Mouse (Mus musculus): ENCODE measurements at regions not wholly inside any gene's neighbourhood (a gene's known extent, or its start where the extent isn't known, plus 50 kb on each side); places are given as distances from the start of the nearest gene placed in this dataset.

DNA sequence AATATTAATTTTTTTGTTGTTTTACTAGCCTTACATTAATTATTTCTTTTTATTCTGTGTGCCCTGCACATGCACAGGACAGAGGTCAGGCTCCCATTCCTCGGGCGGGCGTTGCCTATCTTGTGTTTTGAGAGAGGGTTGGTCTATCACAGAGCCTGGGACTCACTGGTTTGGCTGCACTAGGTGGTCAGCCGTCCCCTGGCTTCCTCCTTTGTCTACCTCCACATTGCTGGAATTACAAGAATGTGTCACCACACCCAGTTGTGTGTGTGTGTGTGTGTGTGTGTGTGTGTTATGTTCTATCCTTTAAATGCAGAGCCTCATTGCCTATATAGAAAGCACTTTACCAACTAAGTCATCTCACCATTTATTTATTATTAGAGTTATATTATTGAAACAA is 478.5 kb downstream of the Zfp704 start:
- H3K4me1 ChIP-seq = no peaks in the 10 kb centered on the region
- 77% methylated on average over 4 of the region's 4 CpGs for WGBS
- no peaks in the 10 kb centered on the region for H3K27me3 ChIP-seq
- ATAC-seq = no peak
- no peak overlapping the region for H3K4me2 ChIP-seq
- H3K4me3 ChIP-seq = no peak overlapping the region
- H3K36me3 ChIP-seq (ENCODE audit: poor library complexity, severe bottlenecking) = no peaks in the 10 kb centered on the region
- no peak overlapping the region for H3K9ac ChIP-seq
- no peak overlapping the region for H3K27ac ChIP-seq
- no peaks in the 10 kb centered on the region for H3K9me3 ChIP-seq (replicated peaks)

DNA sequence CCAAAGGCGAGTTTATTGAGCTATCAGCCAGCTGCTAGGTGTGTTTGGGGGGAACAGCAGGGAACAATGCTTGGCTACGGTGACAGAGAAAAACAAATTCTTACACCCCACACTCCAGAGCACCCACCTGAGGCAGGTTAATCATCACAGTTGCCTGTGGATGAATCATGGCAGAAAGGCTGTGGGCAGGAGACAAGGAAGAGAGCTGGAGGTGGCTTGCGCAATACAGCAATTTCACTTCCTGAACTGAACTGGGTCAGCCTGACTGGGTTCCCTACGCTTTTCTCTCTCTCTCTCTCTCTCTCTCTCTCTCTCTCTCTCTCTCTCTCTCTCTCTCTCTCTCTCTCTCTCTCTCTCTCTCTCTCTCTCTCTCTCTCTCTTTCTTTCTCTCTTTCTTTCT is 481.5 kb downstream of the Zfp704 start:
- H3K36me3 ChIP-seq (ENCODE audit: poor library complexity, severe bottlenecking) = no peaks in the 10 kb centered on the region
- no peaks in the 10 kb centered on the region for H3K27me3 ChIP-seq
- H3K9ac ChIP-seq = no peak overlapping the region
- H3K4me1 ChIP-seq = no peaks in the 10 kb centered on the region
- no peak overlapping the region for H3K4me3 ChIP-seq
- H3K27ac ChIP-seq = no peak overlapping the region
- ATAC-seq = no peak
- H3K9me3 ChIP-seq (replicated peaks) = no peaks in the 10 kb centered on the region
- H3K4me2 ChIP-seq = no peak overlapping the region
- WGBS = 91% methylated on average over 4 of the region's 4 CpGs

- Histone ChIP-seq H3K36me3 (ENCODE audit: poor library complexity, severe bottlenecking) (no peaks in the 10 kb centered on the region), H3K27me3 (no peaks in the 10 kb centered on the region), H3K4me1 (no peaks in the 10 kb centered on the region), H3K4me2 (no peak overlapping the region), H3K27ac (no peak overlapping the region), H3K4me3 (no peak overlapping the region), H3K9me3 (replicated peaks) (no peaks in the 10 kb centered on the region), H3K9ac (no peak overlapping the region)
- WGBS = 65% methylated on average over 5 of the region's 5 CpGs
- ATAC-seq = peak; percentile 41; the same call in 1 of the 2 replicates
These were observed 486.8 kb downstream of the Zfp704 start for GRCm38 (mm10) chr3:9123079-9123478.

- H3K4me1 ChIP-seq = no peaks in the 10 kb centered on the region
- 92% methylated on average over 3 of the region's 3 CpGs for WGBS
- no peak for ATAC-seq
- no peaks in the 10 kb centered on the region for H3K9me3 ChIP-seq (replicated peaks)
- no peaks in the 10 kb centered on the region for H3K36me3 ChIP-seq (ENCODE audit: poor library complexity, severe bottlenecking)
- no peak overlapping the region for H3K4me3 ChIP-seq
- no peaks in the 10 kb centered on the region for H3K27me3 ChIP-seq
- H3K27ac ChIP-seq = no peak overlapping the region
- H3K4me2 ChIP-seq = no peak overlapping the region
- no peak overlapping the region for H3K9ac ChIP-seq
These were observed 492.0 kb downstream of the Zfp704 start for GRCm38 (mm10) chr3:9117913-9118312.

DNA sequence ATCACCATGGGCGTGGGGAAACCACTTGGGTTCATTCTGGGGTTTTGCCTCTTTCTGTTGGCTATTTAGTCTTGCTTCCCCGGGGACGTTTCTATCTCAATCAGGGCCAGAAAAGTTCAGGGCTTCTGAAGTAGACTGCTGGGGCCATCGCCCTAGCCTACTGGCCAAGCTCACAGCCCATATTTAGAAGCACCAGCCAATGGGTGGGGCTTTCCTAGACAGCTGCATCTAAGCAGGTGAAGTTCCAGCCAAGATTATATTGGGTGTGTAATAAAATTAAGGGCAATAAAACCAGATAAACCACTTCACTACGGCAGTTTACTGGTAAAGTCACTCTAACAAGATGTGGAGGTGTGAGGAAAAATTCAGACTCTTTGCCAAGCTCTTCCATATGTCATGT is 496.5 kb downstream of the Zfp704 start:
- no peaks in the 10 kb centered on the region for H3K9me3 ChIP-seq (replicated peaks)
- H3K9ac ChIP-seq = no peak overlapping the region
- H3K4me3 ChIP-seq = no peak overlapping the region
- H3K27ac ChIP-seq = no peak overlapping the region
- H3K27me3 ChIP-seq = no peaks in the 10 kb centered on the region
- no peak overlapping the region for H3K4me2 ChIP-seq
- H3K4me1 ChIP-seq = no peaks in the 10 kb centered on the region
- 80% methylated on average over 5 of the region's 5 CpGs for WGBS
- no peaks in the 10 kb centered on the region for H3K36me3 ChIP-seq (ENCODE audit: poor library complexity, severe bottlenecking)
- ATAC-seq = no peak

- Histone ChIP-seq H3K4me3 (no peak overlapping the region), H3K4me2 (no peak overlapping the region), H3K27ac (no peak overlapping the region), H3K27me3 (no peaks in the 10 kb centered on the region), H3K36me3 (ENCODE audit: poor library complexity, severe bottlenecking) (no peaks in the 10 kb centered on the region), H3K9ac (no peak overlapping the region), H3K9me3 (replicated peaks) (no peaks in the 10 kb centered on the region), H3K4me1 (no peaks in the 10 kb centered on the region)
- WGBS = 37% methylated on average over 11 of the region's 11 CpGs
- ATAC-seq = no peak
These were observed 499.1 kb downstream of the Zfp704 start for GRCm38 (mm10) chr3:9110741-9111140.

DNA sequence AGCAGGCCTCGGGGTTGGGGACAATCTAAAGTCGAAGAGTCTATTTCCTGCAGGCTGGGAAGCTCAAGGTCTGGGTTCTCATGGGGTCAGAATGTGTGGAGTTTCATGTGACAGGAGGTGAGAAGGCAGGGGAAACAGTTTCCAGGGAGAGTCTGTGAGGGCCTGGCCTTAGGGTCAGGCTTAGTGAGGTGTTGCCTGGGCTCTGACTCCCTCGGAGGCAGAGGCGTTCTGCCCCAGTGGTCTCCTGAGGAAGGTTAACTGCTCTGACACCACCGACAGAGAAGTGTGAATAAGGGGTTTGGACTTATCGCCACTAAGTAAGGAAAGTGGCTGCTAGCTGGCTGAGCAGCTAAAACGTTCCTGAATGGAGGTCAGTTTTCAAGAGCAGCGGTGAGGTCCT is 499.9 kb downstream of the Zfp704 start:
- H3K27ac ChIP-seq = no peak overlapping the region
- no peak overlapping the region for H3K4me2 ChIP-seq
- ATAC-seq = no peak
- H3K9me3 ChIP-seq (replicated peaks) = no peaks in the 10 kb centered on the region
- H3K27me3 ChIP-seq = no peaks in the 10 kb centered on the region
- no peaks in the 10 kb centered on the region for H3K4me1 ChIP-seq
- 35% methylated on average over 8 of the region's 8 CpGs for WGBS
- no peak overlapping the region for H3K4me3 ChIP-seq
- no peak overlapping the region for H3K9ac ChIP-seq
- no peaks in the 10 kb centered on the region for H3K36me3 ChIP-seq (ENCODE audit: poor library complexity, severe bottlenecking)

DNA sequence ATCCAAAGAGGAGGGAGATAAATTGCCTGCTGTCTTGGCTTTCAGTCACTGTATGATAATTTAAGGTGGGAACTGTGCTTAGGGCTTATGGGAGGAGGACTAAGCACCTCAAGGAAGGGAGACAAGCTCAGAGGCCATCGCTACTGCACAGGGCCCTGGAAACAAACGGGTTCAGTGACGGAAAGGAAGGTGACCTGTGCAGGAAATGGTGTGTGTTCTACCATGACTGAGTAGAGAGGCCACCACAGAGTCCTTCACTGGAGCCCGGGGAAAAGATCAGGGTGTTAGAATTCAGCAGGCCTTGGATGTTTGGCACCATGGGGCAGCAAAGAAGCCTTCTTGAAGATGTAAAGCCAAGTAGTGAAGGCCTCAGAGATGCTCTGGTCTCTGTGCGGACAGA is 500.4 kb downstream of the Zfp704 start:
- H3K9me3 ChIP-seq (replicated peaks) = no peaks in the 10 kb centered on the region
- ATAC-seq = no peak
- no peaks in the 10 kb centered on the region for H3K27me3 ChIP-seq
- H3K36me3 ChIP-seq (ENCODE audit: poor library complexity, severe bottlenecking) = no peaks in the 10 kb centered on the region
- no peak overlapping the region for H3K4me3 ChIP-seq
- no peaks in the 10 kb centered on the region for H3K4me1 ChIP-seq
- no peak overlapping the region for H3K4me2 ChIP-seq
- H3K27ac ChIP-seq = no peak overlapping the region
- no peak overlapping the region for H3K9ac ChIP-seq
- WGBS = 92% methylated on average over 5 of the region's 5 CpGs

DNA sequence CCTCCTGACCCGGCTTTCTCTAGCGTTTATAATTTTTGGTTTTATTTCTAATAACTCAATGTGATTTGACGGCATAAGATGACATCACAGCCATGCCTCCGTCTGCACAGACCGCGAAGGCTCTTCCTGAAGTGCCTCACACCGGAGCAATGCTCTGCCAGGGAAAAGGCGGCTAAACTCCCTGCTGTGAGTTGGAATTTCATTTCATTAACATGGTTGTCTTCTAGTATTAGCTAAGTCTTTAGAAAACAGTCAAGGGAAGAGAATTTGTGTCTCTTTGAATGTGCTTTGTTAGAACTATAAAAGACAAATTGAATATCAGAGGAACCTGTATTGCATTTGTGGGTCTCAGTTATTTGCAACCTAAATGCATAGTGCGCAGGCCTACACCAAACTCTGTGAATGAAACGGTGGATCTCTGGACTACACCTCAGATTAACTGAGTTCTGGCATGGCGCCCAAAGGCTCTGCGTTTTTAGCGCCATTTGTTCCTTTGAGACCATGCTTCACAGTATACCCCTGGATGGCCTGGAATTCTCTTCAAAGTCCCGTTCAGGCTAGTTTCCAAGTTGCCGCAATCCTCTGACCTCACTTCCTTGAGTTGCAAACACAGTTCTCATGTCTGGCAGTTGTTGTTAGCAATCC is 502.0 kb downstream of the Zfp704 start:
- H3K4me1 ChIP-seq = no peaks in the 10 kb centered on the region
- H3K27ac ChIP-seq = no peak overlapping the region
- no peak overlapping the region for H3K4me3 ChIP-seq
- H3K9me3 ChIP-seq (replicated peaks) = no peaks in the 10 kb centered on the region
- H3K27me3 ChIP-seq = no peaks in the 10 kb centered on the region
- H3K9ac ChIP-seq = no peak overlapping the region
- 74% methylated on average over 15 of the region's 15 CpGs for WGBS
- no peak for ATAC-seq
- H3K4me2 ChIP-seq = no peak overlapping the region
- H3K36me3 ChIP-seq (ENCODE audit: poor library complexity, severe bottlenecking) = no peaks in the 10 kb centered on the region

DNA sequence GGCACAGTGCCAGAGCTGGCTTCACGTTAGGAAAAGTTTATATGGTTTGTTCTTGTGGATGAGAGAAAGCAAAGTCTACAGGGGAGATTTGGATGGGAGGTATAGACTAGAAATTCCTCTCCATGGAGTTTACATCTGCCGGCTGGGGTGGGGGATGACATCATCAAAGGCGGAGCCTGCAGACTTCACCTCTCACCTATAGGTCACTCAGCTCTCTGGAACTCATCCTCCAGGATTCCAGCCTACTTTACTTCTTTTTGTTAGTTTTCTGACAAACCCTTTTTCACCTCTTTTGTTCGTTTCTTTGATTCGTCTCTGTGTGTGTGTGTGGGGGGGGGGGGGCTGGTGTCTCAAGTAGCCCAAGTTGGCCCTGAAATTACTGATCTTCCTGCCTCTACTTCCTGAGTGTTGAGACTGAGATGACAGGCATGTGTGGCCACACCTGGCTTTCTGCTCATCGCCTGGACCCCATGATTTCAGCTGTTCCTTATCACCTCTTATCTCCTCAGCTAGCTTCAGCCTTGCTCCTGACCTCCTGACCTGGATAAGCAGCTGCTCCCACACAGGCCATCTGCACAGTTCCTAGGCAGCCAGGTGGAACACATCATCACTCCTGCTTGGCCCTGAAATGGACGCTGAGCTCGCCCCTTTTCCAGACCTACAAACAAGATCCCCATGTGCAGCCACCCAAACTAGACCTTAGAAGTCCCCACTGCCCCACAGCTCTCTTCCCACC is 504.5 kb downstream of the Zfp704 start:
- Histone ChIP-seq H3K27ac (no peak overlapping the region), H3K4me3 (no peak overlapping the region), H3K9ac (no peak overlapping the region), H3K4me2 (no peak overlapping the region), H3K27me3 (no peaks in the 10 kb centered on the region), H3K4me1 (no peaks in the 10 kb centered on the region), H3K9me3 (replicated peaks) (no peaks in the 10 kb centered on the region), H3K36me3 (ENCODE audit: poor library complexity, severe bottlenecking) (no peaks in the 10 kb centered on the region)
- WGBS = 69% methylated on average over 8 of the region's 8 CpGs
- ATAC-seq = no peak

DNA sequence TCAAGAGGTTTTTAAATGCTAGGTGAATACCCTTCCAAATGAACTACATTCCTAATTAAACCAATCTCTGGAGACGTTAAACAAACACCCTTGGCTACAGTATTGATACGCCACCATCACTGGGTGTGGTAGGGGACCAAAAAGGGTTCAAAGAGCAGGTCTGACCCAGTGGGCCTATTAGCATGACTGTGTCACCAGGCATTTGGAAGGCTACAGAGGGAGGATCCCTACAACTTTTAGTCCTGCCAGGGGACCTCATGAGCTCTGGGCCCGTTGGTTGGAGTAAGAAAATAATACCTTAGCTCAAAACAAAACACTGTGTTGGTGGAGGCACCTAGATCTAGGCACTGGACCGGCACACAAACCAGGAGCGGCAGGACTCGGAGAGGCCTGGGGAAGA is 506.4 kb downstream of the Zfp704 start:
- WGBS = 85% methylated on average over 6 of the region's 6 CpGs
- no peaks in the 10 kb centered on the region for H3K27me3 ChIP-seq
- H3K36me3 ChIP-seq (ENCODE audit: poor library complexity, severe bottlenecking) = no peaks in the 10 kb centered on the region
- H3K4me1 ChIP-seq = no peaks in the 10 kb centered on the region
- H3K4me3 ChIP-seq = no peak overlapping the region
- H3K9ac ChIP-seq = no peak overlapping the region
- ATAC-seq = no peak
- no peak overlapping the region for H3K27ac ChIP-seq
- no peaks in the 10 kb centered on the region for H3K9me3 ChIP-seq (replicated peaks)
- no peak overlapping the region for H3K4me2 ChIP-seq

DNA sequence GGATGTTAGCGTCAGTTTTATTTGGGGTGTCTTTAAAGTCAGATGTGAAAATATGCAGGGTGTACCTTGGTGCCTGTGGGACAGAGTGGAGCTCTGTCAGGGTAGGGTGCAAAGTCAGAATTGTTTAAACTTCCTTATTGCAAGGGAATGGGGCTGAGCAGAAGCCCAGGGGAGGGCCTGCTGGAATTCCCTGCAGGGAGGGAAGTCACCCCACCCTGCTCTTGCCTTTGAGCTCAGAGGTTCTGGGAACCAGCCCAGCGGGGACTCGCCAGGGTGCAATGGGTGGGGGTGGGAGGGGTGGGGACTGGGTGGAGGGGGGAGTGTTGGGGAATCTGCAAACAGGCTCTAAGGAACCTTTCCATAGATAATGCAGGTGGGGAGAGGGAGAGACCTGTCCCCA is 508.6 kb downstream of the Zfp704 start:
- WGBS = 57% methylated on average over 3 of the region's 3 CpGs
- Histone ChIP-seq H3K4me1 (no peaks in the 10 kb centered on the region), H3K9me3 (replicated peaks) (no peaks in the 10 kb centered on the region), H3K9ac (no peak overlapping the region), H3K27me3 (no peaks in the 10 kb centered on the region), H3K36me3 (ENCODE audit: poor library complexity, severe bottlenecking) (no peaks in the 10 kb centered on the region), H3K4me3 (no peak overlapping the region), H3K27ac (no peak overlapping the region), H3K4me2 (no peak overlapping the region)
- ATAC-seq = no peak

GRCm38 (mm10) chr3:9100761-9101160 is 509.1 kb downstream of the Zfp704 start:
- ATAC-seq = no peak
- Histone ChIP-seq H3K4me1 (no peaks in the 10 kb centered on the region), H3K27me3 (no peaks in the 10 kb centered on the region), H3K4me2 (no peak overlapping the region), H3K9ac (no peak overlapping the region), H3K4me3 (no peak overlapping the region), H3K9me3 (replicated peaks) (no peaks in the 10 kb centered on the region), H3K27ac (no peak overlapping the region), H3K36me3 (ENCODE audit: poor library complexity, severe bottlenecking) (no peaks in the 10 kb centered on the region)
- WGBS = 87% methylated on average over 8 of the region's 8 CpGs
